Mouse (Mus musculus) liver, embryonic 11.5 days (tissue): Measurements from ENCODE around the gene Klk1b11. TPM values are rescaled to one million over a fixed set of nuclear protein-coding genes. Genes with fewer than 3 reads are reported as not detected.
"Not testable (repeated sequence)": the region's sequence is repeated elsewhere in the genome, so short reads cannot be mapped to it uniquely, and the experiment has no call there.

ENCODE experiments used
- ATAC-seq: fragments of 200-750 bp; cut with Nextera tagmentation; replicated peaks from 2 replicates; pipeline ENCODE4 v1.8.0; 2017; ENCODE audit warnings: moderate number of reproducible peaks, mild to moderate bottlenecking, moderate TSS enrichment, moderate library complexity; ENCODE audit not compliant: low FRiP score
- DNase-seq: peaks from one replicate; pipeline ENCODE4 v3.0.0-alpha.2; 2017; ENCODE audit warnings: low spot score
- H3K27ac ChIP-seq: fragments of 300-500 bp; sonication (generic); 2 replicates; pipeline ENCODE4 v1.5.1; 2014; ENCODE audit warnings: mild to moderate bottlenecking, low read depth, low read length, control low read depth
- H3K27me3 ChIP-seq: fragments of 300-500 bp; sonication (generic); replicated peaks from 2 replicates; pipeline ENCODE4 v1.6.1; 2014; ENCODE audit warnings: low read length, mixed read lengths; ENCODE audit not compliant: control insufficient read depth, insufficient read depth
- H3K36me3 ChIP-seq: fragments of 300-500 bp; sonication (generic); 2 replicates; pipeline ENCODE4 v1.6.1; 2014; ENCODE audit warnings: mild to moderate bottlenecking, low read length, moderate library complexity, mixed read lengths; ENCODE audit not compliant: control insufficient read depth, insufficient read depth
- H3K4me1 ChIP-seq: fragments of 300-500 bp; sonication (generic); replicated peaks from 2 replicates; pipeline ENCODE4 v1.6.1; 2014; ENCODE audit warnings: low read length, mixed read lengths; ENCODE audit not compliant: control insufficient read depth, insufficient read depth
- H3K4me2 ChIP-seq: fragments of 300-500 bp; sonication (generic); 2 replicates; pipeline ENCODE4 v1.6.1; 2014; ENCODE audit warnings: mild to moderate bottlenecking, control low read depth, moderate library complexity
- H3K4me3 ChIP-seq: fragments of 300-500 bp; sonication (generic); 2 replicates; pipeline ENCODE4 v1.5.1; 2014; ENCODE audit warnings: low read depth, low read length, control low read depth
- H3K9ac ChIP-seq: fragments of 300-500 bp; sonication (generic); 2 replicates; pipeline ENCODE4 v1.6.1; 2014; ENCODE audit warnings: low read depth, low read length, control low read depth
- H3K9me3 ChIP-seq: fragments of 300-500 bp; sonication (generic); 2 replicates; pipeline ENCODE4 v1.6.1; 2016; ENCODE audit warnings: low read length, inconsistent platforms, mixed read lengths; ENCODE audit not compliant: control insufficient read depth
- WGBS: fragments of 180-500 bp; shearing (Covaris S2); extraction: QIAGEN DNeasy Blood & Tissue Kit; methylation state at CpG from one replicate; pipeline ENCODE4 v1.1.7; 2014; 5-methylcytosine and 5-hydroxymethylcytosine counted together
- polyA plus RNA-seq: library from polyadenylated mRNA; unstranded; fragments of >200 nt; fragmentation: Nextera tagmentation; extraction: Ambion mirVana; gene quantifications from 2 replicates; pipeline ENCODE4 v1.2.1, GENCODE M21; 2014

The Klk1b11 gene
- polyA plus RNA-seq, result not detected in 2 replicates

GRCm38 (mm10) chr7:43995577-43995976, at the start of gene Klk1b11:
Gene Klk1b11 (plus strand): TSS chr7:43995877.
- not testable (repeated sequence) for H3K4me2 ChIP-seq, DNase-seq, H3K9ac ChIP-seq, H3K4me3 ChIP-seq, H3K27me3 ChIP-seq, H3K4me1 ChIP-seq, H3K36me3 ChIP-seq, ATAC-seq, H3K9me3 ChIP-seq, H3K27ac ChIP-seq
- WGBS, result 77% methylated on average over 4 of the region's 4 CpGs

GRCm38 (mm10) chr7:43950364-43950763, 45.3 kb upstream of the Klk1b11 start, which contains the start of gene Klk1b8:
Gene Klk1b8 (plus strand): TSS chr7:43950664.
- H3K27ac ChIP-seq, result no peak within 1 kb of the TSS
- no peak within 1 kb of the TSS for H3K4me3 ChIP-seq
- H3K4me1 ChIP-seq, result no peaks in the 10 kb centered on the region
- 77% methylated on average over 2 of the region's 2 CpGs for WGBS
- H3K27me3 ChIP-seq, result no peaks in the 10 kb centered on the region
- ATAC-seq (no peak), DNase-seq (no peak)
- no peak within 1 kb of the TSS for H3K9ac ChIP-seq
- H3K4me2 ChIP-seq, result no peak within 1 kb of the TSS
- no peaks in the 10 kb centered on the region for H3K36me3 ChIP-seq
- H3K9me3 ChIP-seq, result no peaks in the 10 kb centered on the region

- 54% methylated on average over 4 of the region's 4 CpGs for WGBS
- H3K27ac ChIP-seq, result no peak overlapping the region
- no peaks in the 10 kb centered on the region for H3K4me1 ChIP-seq
- no peak overlapping the region for H3K9ac ChIP-seq
- no peaks in the 10 kb centered on the region for H3K9me3 ChIP-seq
- ATAC-seq, result no peak
- no peaks in the 10 kb centered on the region for H3K36me3 ChIP-seq
- H3K4me2 ChIP-seq, result no peak overlapping the region
- DNase-seq, result no peak
- no peaks in the 10 kb centered on the region for H3K27me3 ChIP-seq
- H3K4me3 ChIP-seq, result no peak overlapping the region
These were observed 43.0 kb upstream of the Klk1b11 start for GRCm38 (mm10) chr7:43952703-43953102.

- no peaks in the 10 kb centered on the region for H3K4me1 ChIP-seq
- H3K4me2 ChIP-seq, result no peak within 1 kb of the TSS
- 70% methylated on average over 3 of the region's 3 CpGs for WGBS
- H3K36me3 ChIP-seq, result no peaks in the 10 kb centered on the region
- no peaks in the 10 kb centered on the region for H3K9me3 ChIP-seq
- H3K27ac ChIP-seq, result no peak within 1 kb of the TSS
- H3K4me3 ChIP-seq, result no peak within 1 kb of the TSS
- no peak for ATAC-seq
- no peak for DNase-seq
- H3K27me3 ChIP-seq, result no peaks in the 10 kb centered on the region
- H3K9ac ChIP-seq, result no peak within 1 kb of the TSS
These were observed 29.2 kb upstream of the Klk1b11 start, which contains the start of gene Klk1b1 for GRCm38 (mm10) chr7:43966451-43966850. Gene Klk1b1 (plus strand): TSS chr7:43966751.

- Histone ChIP-seq H3K4me1 (no peaks in the 10 kb centered on the region), H3K27ac (no peak overlapping the region), H3K27me3 (no peaks in the 10 kb centered on the region), H3K4me2 (no peak overlapping the region), H3K9me3 (no peaks in the 10 kb centered on the region), H3K9ac (no peak overlapping the region), H3K4me3 (no peak overlapping the region), H3K36me3 (no peaks in the 10 kb centered on the region)
- 74% methylated on average over 3 of the region's 3 CpGs for WGBS
- no peak for ATAC-seq
- DNase-seq, result no peak
These were observed 28.6 kb upstream of the Klk1b11 start for GRCm38 (mm10) chr7:43967058-43967457.

GRCm38 (mm10) chr7:43967612-43968011, 28.1 kb upstream of the Klk1b11 start:
- Histone ChIP-seq H3K9ac (no peak overlapping the region), H3K9me3 (no peaks in the 10 kb centered on the region), H3K4me3 (no peak overlapping the region), H3K4me2 (no peak overlapping the region), H3K27me3 (no peaks in the 10 kb centered on the region), H3K4me1 (no peaks in the 10 kb centered on the region), H3K36me3 (no peaks in the 10 kb centered on the region), H3K27ac (no peak overlapping the region)
- ATAC-seq (no peak), DNase-seq (no peak)
- whole genome bisulfite sequencing, result 69% methylated on average over 2 of the region's 2 CpGs

- ATAC-seq, H3K9me3 ChIP-seq, H3K4me3 ChIP-seq, H3K4me1 ChIP-seq, DNase-seq, H3K27me3 ChIP-seq, H3K27ac ChIP-seq, H3K4me2 ChIP-seq, H3K36me3 ChIP-seq, H3K9ac ChIP-seq: not testable (repeated sequence)
- 61% methylated on average over 1 of the region's 1 CpGs for whole genome bisulfite sequencing
These were observed 19.9 kb upstream of the Klk1b11 start, which contains the start of gene Klk1b9 for GRCm38 (mm10) chr7:43975761-43976160. Gene Klk1b9 (plus strand): TSS chr7:43976061.

GRCm38 (mm10) chr7:43985657-43986056, 10.0 kb upstream of the Klk1b11 start:
- no peaks in the 10 kb centered on the region for H3K9me3 ChIP-seq
- H3K27me3 ChIP-seq, result no peaks in the 10 kb centered on the region
- DNase-seq, result no peak
- H3K4me2 ChIP-seq, result no peak overlapping the region
- H3K4me3 ChIP-seq, result no peak overlapping the region
- H3K4me1 ChIP-seq, result no peaks in the 10 kb centered on the region
- no peak overlapping the region for H3K27ac ChIP-seq
- ATAC-seq, result no peak
- H3K9ac ChIP-seq, result no peak overlapping the region
- H3K36me3 ChIP-seq, result no peaks in the 10 kb centered on the region

- H3K4me2 ChIP-seq, H3K36me3 ChIP-seq, H3K4me1 ChIP-seq, H3K27ac ChIP-seq, ATAC-seq, H3K9me3 ChIP-seq, H3K27me3 ChIP-seq, H3K4me3 ChIP-seq, DNase-seq, H3K9ac ChIP-seq: not testable (repeated sequence)
- WGBS, result 50% methylated on average over 1 of the region's 1 CpGs
These were observed 856 bp upstream of the Klk1b11 start for GRCm38 (mm10) chr7:43994821-43995220.
